Mouse (Mus musculus): ENCODE data around the gene Mrfap1. TPM values are rescaled to one million over a fixed set of nuclear protein-coding genes. Genes with fewer than 3 reads are reported as not detected.
A peak's percentile ranks its signal among the peaks of the same experiment; 100 is the strongest.

Gene Mrfap1
- polyA plus RNA-seq, 1 experiment from 2014 or later, result 573 TPM

- DNase-seq (peak; percentile 15), ATAC-seq (ENCODE audit: insufficient read depth) (no peak)
- H3K4me3 ChIP-seq (ENCODE audit: low read depth, low read length), result no peak overlapping the region
- no peak overlapping the region for H3K4me2 ChIP-seq
- no peaks in the 10 kb centered on the region for H3K9me3 ChIP-seq (ENCODE audit: low read depth, low read length)
- peaks cover 21% of the 10 kb centered on the region; the same call in 1 of the 2 replicates for H3K36me3 ChIP-seq (ENCODE audit: insufficient read depth)
- no peak overlapping the region for H3K9ac ChIP-seq
- 55% methylated on average over 9 of the region's 9 CpGs for WGBS
- TF ChIP-seq CTCF (IDR thresholded peaks at IDR 0.05; ENCODE audit: low read depth), result no peak
- H3K27me3 ChIP-seq (ENCODE audit: insufficient read depth, low read length), result no peaks in the 10 kb centered on the region
- no peaks in the 10 kb centered on the region for H3K4me1 ChIP-seq (ENCODE audit: insufficient read depth)
- H3K27ac ChIP-seq (ENCODE audit: low read depth), result no peak overlapping the region
These were observed 4.7 kb downstream of the Mrfap1 start for GRCm38 (mm10) chr5:36791861-36792260.

- Histone ChIP-seq H3K27me3 (ENCODE audit: insufficient read depth, low read length) (no peaks in the 10 kb centered on the region), H3K4me2 (no peak overlapping the region), H3K9me3 (ENCODE audit: low read depth, low read length) (peaks cover 3% of the 10 kb centered on the region; the same call in 1 of the 2 replicates), H3K36me3 (ENCODE audit: insufficient read depth) (0 out of 2 replicates have a peak, but pooled peaks cover 2% of the 10 kb centered on the region), H3K27ac (ENCODE audit: low read depth) (no peak overlapping the region), H3K9ac (no peak overlapping the region), H3K4me1 (ENCODE audit: insufficient read depth) (no peaks in the 10 kb centered on the region), H3K4me3 (ENCODE audit: low read depth, low read length) (no peak overlapping the region)
- ATAC-seq (ENCODE audit: insufficient read depth), result no peak
- TF ChIP-seq CTCF (IDR thresholded peaks at IDR 0.05; ENCODE audit: low read depth), result no peak
- 88% methylated on average over 5 of the region's 5 CpGs for WGBS
- DNase-seq, result no peak
These were observed 10.5 kb downstream of the Mrfap1 start for GRCm38 (mm10) chr5:36786052-36786451.

GRCm38 (mm10) chr5:36779512-36779911, 17.1 kb downstream of the Mrfap1 start:
- DNase-seq (no peak), ATAC-seq (ENCODE audit: insufficient read depth) (no peak)
- Histone ChIP-seq H3K9me3 (ENCODE audit: low read depth, low read length) (peaks cover 5% of the 10 kb centered on the region; the same call in 1 of the 2 replicates), H3K4me3 (ENCODE audit: low read depth, low read length) (no peak overlapping the region), H3K4me1 (ENCODE audit: insufficient read depth) (no peaks in the 10 kb centered on the region), H3K27me3 (ENCODE audit: insufficient read depth, low read length) (no peaks in the 10 kb centered on the region), H3K27ac (ENCODE audit: low read depth) (no peak overlapping the region), H3K4me2 (no peak overlapping the region), H3K36me3 (ENCODE audit: insufficient read depth) (no peaks in the 10 kb centered on the region), H3K9ac (no peak overlapping the region)
- 91% methylated on average over 2 of the region's 2 CpGs for WGBS
- TF ChIP-seq CTCF (IDR thresholded peaks at IDR 0.05; ENCODE audit: low read depth), result no peak

- H3K9me3 ChIP-seq (ENCODE audit: low read depth, low read length), result peaks cover 4% of the 10 kb centered on the region; the same call in 1 of the 2 replicates
- WGBS, result 76% methylated on average over 1 of the region's 2 CpGs
- H3K36me3 ChIP-seq (ENCODE audit: insufficient read depth), result no peaks in the 10 kb centered on the region
- TF ChIP-seq CTCF (IDR thresholded peaks at IDR 0.05; ENCODE audit: low read depth), result no peak
- no peak overlapping the region for H3K27ac ChIP-seq (ENCODE audit: low read depth)
- DNase-seq (no peak), ATAC-seq (ENCODE audit: insufficient read depth) (no peak)
- H3K4me3 ChIP-seq (ENCODE audit: low read depth, low read length), result no peak overlapping the region
- no peaks in the 10 kb centered on the region for H3K4me1 ChIP-seq (ENCODE audit: insufficient read depth)
- no peak overlapping the region for H3K9ac ChIP-seq
- no peak overlapping the region for H3K4me2 ChIP-seq
- H3K27me3 ChIP-seq (ENCODE audit: insufficient read depth, low read length), result no peaks in the 10 kb centered on the region
These were observed 17.7 kb downstream of the Mrfap1 start for GRCm38 (mm10) chr5:36778901-36779300.

- 9% methylated on average over 2 of the region's 2 CpGs for WGBS
- ATAC-seq (ENCODE audit: insufficient read depth), result no peak
These were observed 19.4 kb downstream of the Mrfap1 start for GRCm38 (mm10) chr5:36777186-36777585.

GRCm38 (mm10) chr5:36776021-36776575, 20.5 kb downstream of the Mrfap1 start:
- peaks cover 4% of the 10 kb centered on the region; the same call in 1 of the 2 replicates for H3K9me3 ChIP-seq (ENCODE audit: low read depth, low read length)
- TF ChIP-seq CTCF (IDR thresholded peaks at IDR 0.05; ENCODE audit: low read depth), result no peak
- H3K9ac ChIP-seq, result no peak overlapping the region
- H3K27ac ChIP-seq (ENCODE audit: low read depth), result no peak overlapping the region
- WGBS, result 26% methylated on average over 9 of the region's 9 CpGs
- no peaks in the 10 kb centered on the region for H3K36me3 ChIP-seq (ENCODE audit: insufficient read depth)
- no peak overlapping the region for H3K4me2 ChIP-seq
- no peaks in the 10 kb centered on the region for H3K27me3 ChIP-seq (ENCODE audit: insufficient read depth, low read length)
- H3K4me3 ChIP-seq (ENCODE audit: low read depth, low read length), result no peak overlapping the region
- DNase-seq (no peak), ATAC-seq (ENCODE audit: insufficient read depth) (no peak)
- H3K4me1 ChIP-seq (ENCODE audit: insufficient read depth), result no peaks in the 10 kb centered on the region

More at GRCm38 (mm10) chr5:36777186-36777585, 19.4 kb downstream of the Mrfap1 start:
- Histone ChIP-seq H3K4me3 (ENCODE audit: low read depth, low read length) (no peak overlapping the region), H3K27ac (ENCODE audit: low read depth) (no peak overlapping the region), H3K9me3 (ENCODE audit: low read depth, low read length) (peaks cover 4% of the 10 kb centered on the region; the same call in 1 of the 2 replicates), H3K4me2 (no peak overlapping the region), H3K9ac (no peak overlapping the region), H3K27me3 (ENCODE audit: insufficient read depth, low read length) (no peaks in the 10 kb centered on the region), H3K4me1 (ENCODE audit: insufficient read depth) (no peaks in the 10 kb centered on the region), H3K36me3 (ENCODE audit: insufficient read depth) (no peaks in the 10 kb centered on the region)
- no peak for TF ChIP-seq CTCF (IDR thresholded peaks at IDR 0.05; ENCODE audit: low read depth)
- no peak for DNase-seq

- 69% methylated on average over 2 of the region's 2 CpGs for WGBS
- no peak overlapping the region for H3K4me2 ChIP-seq
- no peak overlapping the region for H3K9ac ChIP-seq
- H3K27me3 ChIP-seq (ENCODE audit: insufficient read depth, low read length), result no peaks in the 10 kb centered on the region
- no peak for DNase-seq
- no peak overlapping the region for H3K27ac ChIP-seq (ENCODE audit: low read depth)
- no peaks in the 10 kb centered on the region for H3K4me1 ChIP-seq (ENCODE audit: insufficient read depth)
- no peak for TF ChIP-seq CTCF (IDR thresholded peaks at IDR 0.05; ENCODE audit: low read depth)
- no peak overlapping the region for H3K4me3 ChIP-seq (ENCODE audit: low read depth, low read length)
- H3K9me3 ChIP-seq (ENCODE audit: low read depth, low read length), result peaks cover under 1% of the 10 kb centered on the region; the same call in 1 of the 2 replicates
- ATAC-seq (ENCODE audit: insufficient read depth), result no peak
- H3K36me3 ChIP-seq (ENCODE audit: insufficient read depth), result no peaks in the 10 kb centered on the region
These were observed 21.3 kb downstream of the Mrfap1 start for GRCm38 (mm10) chr5:36775317-36775716.

Data from lung, embryonic 14.5 days (tissue).